Mouse (Mus musculus): ENCODE data around the gene Obox8.

The Obox8 gene

DNA sequence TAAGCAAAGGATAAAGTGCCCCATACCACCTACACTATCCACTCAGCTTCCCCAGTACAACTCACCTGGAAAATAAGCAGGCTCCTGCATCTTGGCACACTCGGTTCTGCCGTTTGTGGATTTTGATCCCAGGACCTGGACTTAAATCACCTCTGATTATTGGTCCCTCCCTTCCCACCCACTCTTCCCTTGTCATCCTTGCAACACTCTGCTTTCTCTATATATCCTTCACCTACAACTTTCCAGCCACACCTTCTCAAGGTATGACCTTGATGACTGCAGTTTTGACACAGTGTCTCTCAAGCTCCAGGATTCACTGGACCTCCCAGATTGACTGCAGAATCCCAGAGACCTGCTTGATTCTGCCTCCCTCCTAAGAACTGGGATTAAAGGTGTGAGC is at the start of gene Obox8:
Obox8 (minus strand) TSS at position 101 of the 400 bp plus-strand sequence.
- no peak for DNase-seq (ENCODE audit: low spot score)

- no peak for DNase-seq (ENCODE audit: low spot score)
These were observed 16.1 kb downstream of the Obox8 start for GRCm38 (mm10) chr7:14317209-14317608.

- no peak for DNase-seq (ENCODE audit: low spot score)
These were observed 24.7 kb downstream of the Obox8 start for GRCm38 (mm10) chr7:14308671-14309070.

GRCm38 (mm10) chr7:14307571-14307970 is 25.8 kb downstream of the Obox8 start:
- DNase-seq (ENCODE audit: low spot score): no peak

Data from spleen, adult 12 weeks (tissue).